Comparison of ENCODE assay signal across 8 mouse cellular contexts in the genomic region with DNA sequence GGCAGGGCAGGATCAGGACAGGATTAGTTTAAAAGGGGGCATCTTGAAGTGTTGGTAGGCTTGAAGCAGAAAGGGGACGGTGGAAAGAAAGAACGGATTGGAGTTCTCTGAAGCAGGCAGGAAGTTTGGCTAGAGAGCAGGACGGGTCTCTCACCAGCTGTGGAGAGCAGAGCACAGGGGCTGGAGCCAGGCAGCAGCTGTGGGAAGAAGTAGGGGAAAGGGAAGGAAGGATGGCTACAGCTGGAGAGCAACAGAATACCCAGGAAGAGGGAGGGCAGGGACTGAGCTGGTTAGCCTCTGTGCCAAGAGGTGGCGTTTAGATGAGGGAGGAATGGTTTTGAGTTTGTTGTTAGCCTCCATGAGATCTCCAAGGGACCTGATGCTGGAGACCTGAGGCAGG. TPM values are rescaled to one million over a fixed set of nuclear protein-coding genes. Genes with fewer than 3 reads are reported as not detected.
A peak's percentile ranks its signal among the peaks of the same experiment; 100 is the strongest.
DNase-seq lines count a peak whose midpoint lies in the region; ATAC-seq and TF ChIP-seq lines count a peak whose summit lies in the region.

No protein-coding gene starts in this region.

- peak overlapping the region; percentile 49; the same call in 1 of the 2 replicates for H3K27ac ChIP-seq in kidney, embryonic 15.5 days
- H3K27ac ChIP-seq in kidney, adult 2 months (ENCODE audit: insufficient read depth, low read depth, low read length), result no peak overlapping the region
- H3K27ac ChIP-seq in heart, embryonic 11.5 days (ENCODE audit: low read depth, low read length), result no peak overlapping the region
- no peak overlapping the region for H3K27ac ChIP-seq in limb, embryonic 11.5 days (replicated peaks; ENCODE audit: low read depth, low read length)
- peak overlapping the region; percentile 3; the same call in 1 of the 2 replicates for H3K27ac ChIP-seq in neural tube, embryonic 13.5 days (replicated peaks)

- no peak for DNase-seq in kidney, adult 2 months
- no peak for DNase-seq in limb, embryonic 11.5 days (ENCODE audit: low spot score)
- no peak for DNase-seq in thymus, postnatal 10 days (ENCODE audit: low spot score in 2 of 2)
- no peak for DNase-seq in thymus, postnatal 36 days

- 13% methylated on average over 4 of the region's 4 CpGs for WGBS in kidney, embryonic 15.5 days
- WGBS in kidney, adult 2 months, result 30% methylated on average over 4 of the region's 4 CpGs
- WGBS in heart, embryonic 11.5 days (ENCODE audit: insufficient replicate concordance), result 9% methylated on average over 4 of the region's 4 CpGs
- WGBS in limb, embryonic 11.5 days, result 24% methylated on average over 4 of the region's 4 CpGs
- 27% methylated on average over 4 of the region's 4 CpGs for WGBS in neural tube, embryonic 13.5 days

- 0 out of 2 replicates have a peak, but pooled peaks cover 2% of the 10 kb centered on the region for H3K27me3 ChIP-seq in kidney, embryonic 15.5 days
- H3K27me3 ChIP-seq in kidney, adult 2 months (replicated peaks; ENCODE audit: control insufficient read depth, insufficient read depth, low read length), result no peaks in the 10 kb centered on the region
- no peaks in the 10 kb centered on the region; the same call in 1 of the 2 replicates for H3K27me3 ChIP-seq in heart, embryonic 11.5 days (ENCODE audit: control insufficient read depth, insufficient read depth, low read length)
- no peaks in the 10 kb centered on the region for H3K27me3 ChIP-seq in limb, embryonic 11.5 days (ENCODE audit: control insufficient read depth, insufficient read depth, low read length)
- H3K27me3 ChIP-seq in neural tube, embryonic 13.5 days, result no peaks in the 10 kb centered on the region

- H3K4me1 ChIP-seq in kidney, embryonic 15.5 days, result peaks cover 36% of the 10 kb centered on the region
- no peaks in the 10 kb centered on the region; the same call in 1 of the 2 replicates for H3K4me1 ChIP-seq in kidney, adult 2 months (ENCODE audit: control insufficient read depth, insufficient read depth, low read length)
- H3K4me1 ChIP-seq in heart, embryonic 11.5 days (ENCODE audit: control insufficient read depth, insufficient read depth, low read length), result peaks cover 26% of the 10 kb centered on the region
- peaks cover 17% of the 10 kb centered on the region for H3K4me1 ChIP-seq in limb, embryonic 11.5 days (ENCODE audit: control insufficient read depth, insufficient read depth, low read length)
- peaks cover 45% of the 10 kb centered on the region for H3K4me1 ChIP-seq in neural tube, embryonic 13.5 days (replicated peaks)

- H3K9me3 ChIP-seq in kidney, embryonic 15.5 days (replicated peaks), result no peaks in the 10 kb centered on the region
- H3K9me3 ChIP-seq in heart, embryonic 11.5 days (replicated peaks; ENCODE audit: control insufficient read depth, low read length), result no peaks in the 10 kb centered on the region
- H3K9me3 ChIP-seq in limb, embryonic 11.5 days (ENCODE audit: control insufficient read depth, low read length), result no peaks in the 10 kb centered on the region
- H3K9me3 ChIP-seq in neural tube, embryonic 13.5 days, result no peaks in the 10 kb centered on the region

- H3K4me2 ChIP-seq in kidney, embryonic 15.5 days, result peak overlapping the region; percentile 77
- peak overlapping the region; percentile 90 for H3K4me2 ChIP-seq in heart, embryonic 11.5 days
- no peak overlapping the region for H3K4me2 ChIP-seq in limb, embryonic 11.5 days (ENCODE audit: low read depth, severe bottlenecking)
- peak overlapping the region; percentile 78 for H3K4me2 ChIP-seq in neural tube, embryonic 13.5 days

- H3K36me3 ChIP-seq in kidney, embryonic 15.5 days, result no peaks in the 10 kb centered on the region
- H3K36me3 ChIP-seq in kidney, adult 2 months (ENCODE audit: control insufficient read depth, insufficient read depth, low read length), result no peaks in the 10 kb centered on the region
- no peaks in the 10 kb centered on the region for H3K36me3 ChIP-seq in heart, embryonic 11.5 days (ENCODE audit: control insufficient read depth, insufficient read depth, low read length)
- H3K36me3 ChIP-seq in limb, embryonic 11.5 days (ENCODE audit: control insufficient read depth, insufficient read depth, low read length), result no peaks in the 10 kb centered on the region
- no peaks in the 10 kb centered on the region for H3K36me3 ChIP-seq in neural tube, embryonic 13.5 days

- H3K9ac ChIP-seq in kidney, embryonic 15.5 days, result no peak overlapping the region
- peak overlapping the region; percentile 43; the same call in 1 of the 2 replicates for H3K9ac ChIP-seq in heart, embryonic 11.5 days (ENCODE audit: low read depth, low read length)
- H3K9ac ChIP-seq in limb, embryonic 11.5 days (ENCODE audit: low read length), result peak overlapping the region; percentile 37; the same call in 1 of the 2 replicates
- no peak overlapping the region; the same call in none of the 2 replicates for H3K9ac ChIP-seq in neural tube, embryonic 13.5 days

- TF ChIP-seq POLR2A in kidney, adult 2 months (IDR thresholded peaks at IDR 0.05; ENCODE audit: low read depth, low read length), result no peak

- TF ChIP-seq CTCF in kidney, adult 2 months (conservative IDR thresholded peaks at IDR 0.05; ENCODE audit: insufficient read depth, insufficient read length, low read depth, low read length), result no peak

- no peak for ATAC-seq in kidney, embryonic 15.5 days (replicated peaks; ENCODE audit: low FRiP score)
- ATAC-seq in heart, embryonic 11.5 days (replicated peaks; ENCODE audit: insufficient number of reproducible peaks, low FRiP score, low TSS enrichment), result no peak
- ATAC-seq in limb, embryonic 11.5 days (ENCODE audit: insufficient number of reproducible peaks, low FRiP score, low TSS enrichment, low read depth), result no peak
- no peak for ATAC-seq in neural tube, embryonic 13.5 days (ENCODE audit: low read depth)
- ATAC-seq in cerebellum, adult (ENCODE audit: insufficient number of reproducible peaks, low FRiP score, low TSS enrichment), result no peak

- H3K4me3 ChIP-seq in kidney, embryonic 15.5 days (replicated peaks), result no peak overlapping the region
- H3K4me3 ChIP-seq in kidney, adult 2 months (ENCODE audit: insufficient read depth, low read depth, low read length), result no peak overlapping the region
- no peak overlapping the region for H3K4me3 ChIP-seq in heart, embryonic 11.5 days (ENCODE audit: low read depth, low read length)
- no peak overlapping the region for H3K4me3 ChIP-seq in limb, embryonic 11.5 days (ENCODE audit: low read depth, low read length)
- H3K4me3 ChIP-seq in neural tube, embryonic 13.5 days, result no peak overlapping the region

RNA-seq across cellular contexts. Expression of gene Cuedc1, which starts 0.7 kb away (rescaled TPM):
- 18.8 and 23.4 TPM in 2 replicates for polyA plus RNA-seq in kidney, embryonic 15.5 days (2015; fragmentation: Nextera tagmentation; extraction: Ambion mirVana)
- polyA plus RNA-seq in kidney, adult 2 months (2012; rRNA removed), result 16.5 and 18.5 TPM in 2 replicates
- polyA plus RNA-seq in heart, embryonic 11.5 days (2014; fragmentation: Nextera tagmentation; extraction: Ambion mirVana), result 11.6 and 11.7 TPM in 2 replicates
- 14.3 and 15.7 TPM in 2 replicates for polyA plus RNA-seq in limb, embryonic 11.5 days (2014; fragmentation: Nextera tagmentation; extraction: Ambion mirVana)
- 51.3 and 59.1 TPM in 2 replicates for polyA plus RNA-seq in neural tube, embryonic 13.5 days (2015; fragmentation: Nextera tagmentation; extraction: Ambion mirVana)

RNA-seq across cellular contexts. Expression of gene Vezf1, which starts 29.1 kb away (rescaled TPM):
- polyA plus RNA-seq in kidney, embryonic 15.5 days (2015; fragmentation: Nextera tagmentation; extraction: Ambion mirVana), result 42.5 and 42.8 TPM in 2 replicates
- polyA plus RNA-seq in kidney, adult 2 months (2012; rRNA removed), result 17.9 and 21.4 TPM in 2 replicates
- polyA plus RNA-seq in heart, embryonic 11.5 days (2014; fragmentation: Nextera tagmentation; extraction: Ambion mirVana), result 24.8 and 26.4 TPM in 2 replicates
- 63.7 and 67.5 TPM in 2 replicates for polyA plus RNA-seq in limb, embryonic 11.5 days (2014; fragmentation: Nextera tagmentation; extraction: Ambion mirVana)
- polyA plus RNA-seq in neural tube, embryonic 13.5 days (2015; fragmentation: Nextera tagmentation; extraction: Ambion mirVana), result 53.9 and 62.8 TPM in 2 replicates

RNA-seq across cellular contexts. Expression of gene Srsf1, which starts 50.0 kb away (rescaled TPM):
- 320 and 328 TPM in 2 replicates for polyA plus RNA-seq in kidney, embryonic 15.5 days (2015; fragmentation: Nextera tagmentation; extraction: Ambion mirVana)
- 56.6 and 59.8 TPM in 2 replicates for polyA plus RNA-seq in kidney, adult 2 months (2012; rRNA removed)
- polyA plus RNA-seq in heart, embryonic 11.5 days (2014; fragmentation: Nextera tagmentation; extraction: Ambion mirVana), result 205 and 242 TPM in 2 replicates
- polyA plus RNA-seq in limb, embryonic 11.5 days (2014; fragmentation: Nextera tagmentation; extraction: Ambion mirVana), result 500 and 537 TPM in 2 replicates
- 281 and 354 TPM in 2 replicates for polyA plus RNA-seq in neural tube, embryonic 13.5 days (2015; fragmentation: Nextera tagmentation; extraction: Ambion mirVana)

Comparison
In these comparisons a context has a peak if more than half of its experiments do, and no peak if none do; other contexts are left out.
1. H3K27ac ChIP-seq: peak in kidney, embryonic 15.5 days (single experiment) and neural tube, embryonic 13.5 days (single experiment); none in kidney, adult 2 months (single experiment), heart, embryonic 11.5 days (single experiment) and limb, embryonic 11.5 days (single experiment).
2. H3K9ac ChIP-seq: peak in heart, embryonic 11.5 days (single experiment) and limb, embryonic 11.5 days (single experiment); none in kidney, embryonic 15.5 days (single experiment) and neural tube, embryonic 13.5 days (single experiment).